Mouse (Mus musculus) mouse embryonic stem cell (cell line): Measurements from ENCODE around the gene Islr2.

Experiments used
- in situ Hi-C, 2 experiments: fragments of 300-500 bp; cut with MboI; formaldehyde crosslinking; loops; 1 replicate in 1 of 2; 3 replicates in 1 of 2; pipeline ENCODE4 v1.14.3; 2019 to 2020; ENCODE audit warnings: low sequenced_read_pairs in 2 of 2, low pct_unique_long_range_greater_than_20kb in 1 of 2, mixed read lengths in 1 of 2; ENCODE audit not compliant: unreplicated experiment in 1 of 2

The Islr2 gene

GRCm38 (mm10) chr9:58228777-58229466 lies 24.8 kb upstream of the Islr2 start:
- in situ Hi-C loops, result no loop called here

GRCm38 (mm10) chr9:58225915-58226913 lies 22.1 kb upstream of the Islr2 start:
- in situ Hi-C loops, result no loop called here

GRCm38 (mm10) chr9:58224356-58224755 lies 20.2 kb upstream of the Islr2 start:
- in situ Hi-C loops, result no loop called here

- in situ Hi-C loops, result no loop called here
These were observed 16.2 kb upstream of the Islr2 start for GRCm38 (mm10) chr9:58220218-58220903.

GRCm38 (mm10) chr9:58218539-58218938 lies 14.4 kb upstream of the Islr2 start:
- in situ Hi-C loops, result no loop called here

- in situ Hi-C loops, result no loop called here
These were observed 12.3 kb upstream of the Islr2 start for GRCm38 (mm10) chr9:58216402-58216801.

GRCm38 (mm10) chr9:58214519-58215180 lies 10.5 kb upstream of the Islr2 start:
- in situ Hi-C loops, result no loop called here

GRCm38 (mm10) chr9:58213865-58214264 lies 9.7 kb upstream of the Islr2 start:
- in situ Hi-C loops, result no loop called here

GRCm38 (mm10) chr9:58213377-58213776 lies 9.3 kb upstream of the Islr2 start:
- in situ Hi-C loops, result no loop called here

GRCm38 (mm10) chr9:58210304-58210627 lies 6.1 kb upstream of the Islr2 start:
- in situ Hi-C loops, result no loop called here

- in situ Hi-C loops, result no loop called here
These were observed 5.6 kb upstream of the Islr2 start for GRCm38 (mm10) chr9:58209462-58210303.

- in situ Hi-C loops, result no loop called here
These were observed 1.9 kb upstream of the Islr2 start for GRCm38 (mm10) chr9:58206013-58206412.

- in situ Hi-C loops, result loop anchor here (5.0 kb wide), 2 partner anchors 152 to 167 kb away; no protein-coding TSS in a partner anchor
These were observed 405 bp upstream of the Islr2 start for GRCm38 (mm10) chr9:58204448-58205000.

- in situ Hi-C loops, result loop anchor here (5.0 kb wide), 2 partner anchors 151 to 166 kb away; no protein-coding TSS in a partner anchor
These were observed 1.3 kb downstream of the Islr2 start for GRCm38 (mm10) chr9:58202676-58203453.

- in situ Hi-C loops, result loop anchor here (5.0 kb wide), 2 partner anchors 150 to 165 kb away; no protein-coding TSS in a partner anchor
These were observed 2.1 kb downstream of the Islr2 start for GRCm38 (mm10) chr9:58201861-58202549.
